Mouse (Mus musculus) MEL (cell line): ENCODE data around the gene Nacc2. TPM values are rescaled to one million over a fixed set of nuclear protein-coding genes. Genes with fewer than 3 reads are reported as not detected.

ENCODE experiments used
- DNase-seq: peaks from one replicate; pipeline ENCODE4 v3.0.0; 2011; ENCODE audit warnings: low read depth, low spot score
- H3K27ac ChIP-seq: 2 replicates; pipeline ENCODE4 v1.5.1; 2012; ENCODE audit warnings: low read depth, mild to moderate bottlenecking, control low read depth, low read length, moderate library complexity; ENCODE audit not compliant: control insufficient read depth
- H3K27me3 ChIP-seq, 2 experiments: fragments of 150-350 bp in 1 of 2; sonication (generic) in 1 of 2; 2 replicates each; pipeline ENCODE4 v1.6.1; 2012; ENCODE audit warnings: low read length in 2 of 2, mild to moderate bottlenecking in 2 of 2, improper control_type of control experiment in 1 of 2, moderate library complexity in 1 of 2; ENCODE audit not compliant: insufficient read depth in 2 of 2, control insufficient read depth in 1 of 2
- H3K36me3 ChIP-seq, 2 experiments: 2 replicates each; pipeline ENCODE4 v1.6.1; 2012 to 2014; ENCODE audit warnings: low read length in 2 of 2, improper control_type of control experiment in 1 of 2, inconsistent platforms in 1 of 2, mild to moderate bottlenecking in 1 of 2; ENCODE audit not compliant: insufficient read depth in 2 of 2, control insufficient read depth in 1 of 2
- H3K4me1 ChIP-seq, 2 experiments: fragments of 150-350 bp in 1 of 2; sonication (generic) in 1 of 2; 2 replicates each; pipeline ENCODE4 v1.6.1; 2012; ENCODE audit warnings: low read length in 2 of 2, improper control_type of control experiment in 1 of 2, mild to moderate bottlenecking in 1 of 2; ENCODE audit not compliant: insufficient read depth in 2 of 2, control insufficient read depth in 1 of 2
- H3K4me3 ChIP-seq, 2 experiments: fragments of 150-350 bp in 1 of 2; sonication (generic) in 1 of 2; 2 replicates each; pipeline ENCODE4 v1.5.1; 2012; ENCODE audit warnings: low read depth in 2 of 2, low read length in 2 of 2, mild to moderate bottlenecking in 2 of 2, moderate library complexity in 2 of 2, control low read depth in 1 of 2, improper control_type of control experiment in 1 of 2; ENCODE audit not compliant: control insufficient read depth in 1 of 2, insufficient read depth in 1 of 2
- H3K79me2 ChIP-seq: 2 replicates; pipeline ENCODE4 v1.6.1; 2012; ENCODE audit warnings: mild to moderate bottlenecking, low read length, moderate library complexity; ENCODE audit not compliant: control insufficient read depth, poor library complexity, insufficient read depth
- H3K9ac ChIP-seq: 2 replicates; pipeline ENCODE4 v1.6.1; 2012; ENCODE audit warnings: low read depth, mild to moderate bottlenecking, control low read depth, low read length, moderate library complexity; ENCODE audit not compliant: control insufficient read depth, poor library complexity, severe bottlenecking
- H3K9me3 ChIP-seq: fragments of 150-350 bp; sonication (generic); replicated peaks from 2 replicates; pipeline ENCODE4 v1.6.1; 2012; ENCODE audit warnings: mild to moderate bottlenecking, low read length, improper control_type of control experiment, moderate library complexity; ENCODE audit not compliant: insufficient read depth
- ELF1 ChIP-seq: IDR thresholded peaks from 2 replicates; pipeline ENCODE4 v1.6.1; 2014; ENCODE audit warnings: low read depth, mild to moderate bottlenecking, inconsistent platforms, low read length, improper control_type of control experiment, moderate library complexity
- EP300 ChIP-seq, 2 experiments: IDR thresholded peaks; 2 replicates each; pipeline ENCODE4 v1.6.1; 2011; ENCODE audit warnings: improper control_type of control experiment in 2 of 2, low read length in 2 of 2, low read depth in 1 of 2, mild to moderate bottlenecking in 1 of 2
- ETS1 ChIP-seq: IDR thresholded peaks from 2 replicates; pipeline ENCODE4 v1.6.1; 2012; ENCODE audit warnings: low read depth, mild to moderate bottlenecking, inconsistent platforms, low read length, improper control_type of control experiment, moderate library complexity
- GATA1 ChIP-seq: IDR thresholded peaks from 2 replicates; pipeline ENCODE4 v1.6.1; 2011; ENCODE audit warnings: low read depth, low read length, improper control_type of control experiment
- HCFC1 ChIP-seq: IDR thresholded peaks from 2 replicates; pipeline ENCODE4 v1.6.1; 2012; ENCODE audit warnings: low read depth, mild to moderate bottlenecking, inconsistent platforms, low read length, improper control_type of control experiment, moderate library complexity
- KAT2A ChIP-seq: conservative IDR thresholded peaks from 2 replicates; pipeline ENCODE4 v1.6.1; 2012; ENCODE audit warnings: low read depth, low read length, improper control_type of control experiment, inconsistent platforms
- MAX ChIP-seq: IDR thresholded peaks from 2 replicates; pipeline ENCODE4 v1.6.1; 2011; ENCODE audit warnings: low read length, improper control_type of control experiment
- MEF2A ChIP-seq: IDR thresholded peaks from 2 replicates; pipeline ENCODE4 v1.6.1; 2014; ENCODE audit warnings: low read depth, mild to moderate bottlenecking, inconsistent platforms, low read length, improper control_type of control experiment; ENCODE audit not compliant: poor library complexity, insufficient replicate concordance, severe bottlenecking; ENCODE audit errors: extremely low read depth
- MXI1 ChIP-seq: IDR thresholded peaks from 2 replicates; pipeline ENCODE4 v1.6.1; 2011; ENCODE audit warnings: mild to moderate bottlenecking, low read depth, low read length, improper control_type of control experiment
- MYC ChIP-seq: IDR thresholded peaks from 2 replicates; pipeline ENCODE4 v1.6.1; 2011; ENCODE audit warnings: low read depth, mild to moderate bottlenecking, low read length, improper control_type of control experiment, moderate library complexity
- NELFE ChIP-seq: IDR thresholded peaks from 2 replicates; pipeline ENCODE4 v1.6.1; 2011; ENCODE audit warnings: low read depth, low read length, improper control_type of control experiment
- NRF1 ChIP-seq: IDR thresholded peaks from 2 replicates; pipeline ENCODE4 v1.6.1; 2014; ENCODE audit warnings: low read depth, mild to moderate bottlenecking, inconsistent platforms, low read length, improper control_type of control experiment, moderate library complexity; ENCODE audit not compliant: poor library complexity, insufficient read depth, severe bottlenecking
- POLR2A ChIP-seq, 2 experiments: IDR thresholded peaks; 2 replicates each; pipeline ENCODE4 v1.6.1; 2011 to 2012; ENCODE audit warnings: low read length in 2 of 2, mild to moderate bottlenecking in 2 of 2, control low read depth in 1 of 2, improper control_type of control experiment in 1 of 2, low read depth in 1 of 2, moderate library complexity in 1 of 2; ENCODE audit not compliant: control insufficient read depth in 1 of 2, insufficient read depth in 1 of 2, poor library complexity in 1 of 2
- POLR2AphosphoS2 ChIP-seq: IDR thresholded peaks from 2 replicates; pipeline ENCODE4 v1.6.1; 2011; ENCODE audit warnings: low read length, improper control_type of control experiment
- SIN3A ChIP-seq: IDR thresholded peaks from 2 replicates; pipeline ENCODE4 v1.6.1; 2012; ENCODE audit warnings: low read length, improper control_type of control experiment, inconsistent platforms
- TBP ChIP-seq: IDR thresholded peaks from 2 replicates; pipeline ENCODE4 v1.8.0; 2011; ENCODE audit warnings: low read depth, low read length, improper control_type of control experiment
- polyA plus RNA-seq, 2 experiments: library from polyadenylated mRNA; stranded (reverse) in 1 of 2; unstranded in 1 of 2; fragments of >175 nt in 1 of 2; fragments of >200 nt in 1 of 2; gene quantifications; 2 replicates each; pipeline versions ENCODE4 v1.2.1 to v1.2.4; 2012; ENCODE audit warnings: low replicate concordance in 2 of 2, low read depth in 1 of 2; ENCODE audit not compliant: insufficient read length in 2 of 2, insufficient read depth in 1 of 2, missing spikeins in 1 of 2
- total RNA-seq: library from RNA; depleted of rRNA; stranded (reverse); fragments of 300-350 nt; gene quantifications from 2 replicates; pipeline ENCODE4 v1.2.3, GENCODE M21; 2012

Gene Nacc2
- total and polyA plus RNA-seq, 3 experiments = 0.19 to 1.7 TPM; not detected in 1

DNA sequence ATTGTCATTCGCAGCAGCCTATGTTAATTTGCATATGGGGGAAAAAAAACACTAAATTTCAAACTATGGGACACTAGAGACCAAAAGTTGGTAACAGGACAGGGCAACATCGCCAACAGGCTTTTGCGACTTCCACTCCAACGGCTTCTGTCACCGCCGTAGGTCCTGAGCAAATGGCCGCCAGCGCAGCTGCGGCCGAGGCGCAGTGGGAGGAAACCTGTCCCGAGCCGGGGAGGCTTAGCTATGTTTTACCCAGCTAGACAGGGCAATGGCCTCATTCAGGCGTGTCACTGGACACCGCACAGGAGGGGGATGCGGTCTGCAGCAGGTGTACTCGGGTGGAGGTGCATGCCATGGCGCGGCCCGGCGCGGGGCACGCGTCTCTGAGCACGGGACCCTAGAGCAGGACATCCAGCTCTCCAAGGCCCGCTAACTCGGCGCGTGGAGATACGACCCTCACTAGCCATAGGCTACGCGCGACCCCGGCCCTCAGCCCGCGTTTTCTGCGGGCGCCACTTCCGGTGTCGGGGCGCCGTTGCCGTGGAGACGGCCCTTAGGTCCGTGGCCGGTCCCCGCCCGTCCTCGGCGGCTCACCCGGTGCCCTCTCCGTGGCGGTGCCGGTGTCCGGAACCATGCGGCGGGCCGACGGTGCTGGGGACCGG lies 16.7 kb upstream of the Nacc2 start:
- Histone ChIP-seq H3K36me3 (peaks cover 0 to 6% of the 10 kb centered on the region in 2 experiments; a peak in 2 of 4 replicates), H3K4me3 (peak overlapping the region; percentile 76 to 89), H3K27me3 (no peaks in the 10 kb centered on the region), H3K9ac (peak overlapping the region; percentile 90), H3K27ac (peak overlapping the region; percentile 88), H3K9me3 (no peaks in the 10 kb centered on the region), H3K4me1 (peaks cover 0 to 11% of the 10 kb centered on the region in 2 experiments; a peak in 2 of 4 replicates), H3K79me2 (peaks cover 20% of the 10 kb centered on the region)
- DNase-seq = peak; percentile 76
- TF ChIP-seq ETS1 = 0 out of 2 replicates have a peak, but pooled peaks have one; percentile 9
- TF ChIP-seq EP300 (IDR thresholded peaks at IDR 0.05; ENCODE audit: low read depth in 1 of 2, low read length in 2 of 2) = no peak
- TF ChIP-seq MXI1 = peak; percentile 40; the same call in 1 of the 2 replicates
- 0 out of 2 replicates have a peak, but pooled peaks have one; percentile 2 for TF ChIP-seq TBP
- peak; percentile 72 for TF ChIP-seq MYC
- no peak; the same call in 1 of the 2 replicates for TF ChIP-seq MAX
- peak; percentile 25 to 65; a peak in 3 of 4 replicates for TF ChIP-seq POLR2A (IDR thresholded peaks at IDR 0.05; ENCODE audit: control insufficient read depth in 1 of 2, insufficient read depth in 1 of 2, low read depth in 1 of 2, low read length in 2 of 2, poor library complexity in 1 of 2)
- no peak for TF ChIP-seq KAT2A
- TF ChIP-seq HCFC1 = peak; percentile 31; the same call in 1 of the 2 replicates
- peak; percentile 59; the same call in 1 of the 2 replicates for TF ChIP-seq ELF1
- TF ChIP-seq NELFE = peak; percentile 35; the same call in 1 of the 2 replicates
- TF ChIP-seq SIN3A = peak; percentile 52; the same call in 1 of the 2 replicates
- 0 out of 2 replicates have a peak, but pooled peaks have one; percentile 45 for TF ChIP-seq NRF1

DNA sequence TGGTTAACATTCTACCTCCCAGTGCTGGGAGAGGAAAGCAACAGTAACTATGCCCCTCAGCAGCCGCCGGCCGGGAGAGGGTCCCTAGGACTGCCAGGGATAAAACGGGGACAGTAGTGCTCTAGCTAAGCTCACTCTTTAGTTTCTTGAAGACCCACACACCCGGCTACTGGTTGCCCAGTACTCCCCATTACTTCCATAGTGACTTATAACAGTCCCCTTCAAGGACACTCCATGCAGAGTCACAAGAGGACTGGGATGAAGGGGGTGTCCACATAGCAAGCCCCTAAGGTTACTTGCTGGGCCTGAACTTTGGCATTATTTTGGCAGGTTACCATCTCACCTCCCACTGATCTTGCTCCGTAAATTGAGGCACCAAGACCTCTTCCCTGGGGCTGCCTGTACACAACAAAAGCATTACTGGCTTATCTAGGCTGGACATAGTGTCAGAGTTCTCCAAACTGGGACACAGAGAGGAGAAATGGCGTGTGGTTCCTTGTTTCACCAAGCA lies 16.1 kb upstream of the Nacc2 start:
- Histone ChIP-seq H3K27ac (peak overlapping the region; percentile 88), H3K4me1 (peaks cover 0 to 11% of the 10 kb centered on the region in 2 experiments; a peak in 2 of 4 replicates), H3K27me3 (no peaks in the 10 kb centered on the region), H3K4me3 (peak overlapping the region; percentile 76 to 89), H3K36me3 (peaks cover 0 to 6% of the 10 kb centered on the region in 2 experiments; a peak in 2 of 4 replicates), H3K9me3 (no peaks in the 10 kb centered on the region), H3K79me2 (peaks cover 20% of the 10 kb centered on the region), H3K9ac (peak overlapping the region; percentile 90)
- TF ChIP-seq POLR2AphosphoS2 (0 out of 2 replicates have a peak, but pooled peaks have one; percentile 20), TBP (0 out of 2 replicates have a peak, but pooled peaks have one; percentile 12), GATA1 (0 out of 2 replicates have a peak, but pooled peaks have one; percentile 13), POLR2A (IDR thresholded peaks at IDR 0.05; ENCODE audit: control insufficient read depth in 1 of 2, insufficient read depth in 1 of 2, low read depth in 1 of 2, low read length in 2 of 2, poor library complexity in 1 of 2) (peak in 1 of 2 experiments; percentile 6; a peak in 1 of 4 replicates), MEF2A (no peak)
- DNase-seq = peak; percentile 67
